Mouse (Mus musculus): ENCODE results near the gene Mpped1. TPM values are rescaled to one million over a fixed set of nuclear protein-coding genes. Genes with fewer than 3 reads are reported as not detected.

Mpped1 gene
- polyA plus RNA-seq, 2 experiments = 0.02 TPM; not detected in 1

- Histone ChIP-seq H3K4me3 (ENCODE audit: insufficient read depth in 1 of 2, low read depth in 2 of 2, low read length in 2 of 2) (no peak overlapping the region), H3K36me3 (replicated peaks; ENCODE audit: control insufficient read depth, insufficient read depth, low read depth) (no peaks in the 10 kb centered on the region), H3K27me3 (ENCODE audit: control insufficient read depth, insufficient read depth, low read length) (peaks cover 18% of the 10 kb centered on the region), H3K9ac (replicated peaks) (no peak overlapping the region), H3K9me3 (ENCODE audit: control insufficient read depth, low read length) (no peaks in the 10 kb centered on the region), H3K27ac (no peak overlapping the region), H3K4me1 (replicated peaks; ENCODE audit: control insufficient read depth in 2 of 2, insufficient read depth in 2 of 2, low read length in 1 of 2) (no peaks in the 10 kb centered on the region), H3K4me2 (ENCODE audit: low read depth) (no peak overlapping the region)
- no peak for ATAC-seq (ENCODE audit: insufficient read depth)
- DNase-seq (ENCODE audit: low read depth in 3 of 3, low spot score in 3 of 3) = no peak
- WGBS (ENCODE audit: insufficient replicate concordance) = 53% methylated on average over 9 of the region's 9 CpGs
- TF ChIP-seq EP300 (IDR thresholded peaks at IDR 0.05; ENCODE audit: low read depth) (no peak), CTCF (IDR thresholded peaks at IDR 0.05; ENCODE audit: low read depth) (no peak)
Measured at GRCm38 (mm10) chr15:83784772-83785171, 5.5 kb downstream of the Mpped1 start.

GRCm38 (mm10) chr15:83789046-83789445 is 9.8 kb downstream of the Mpped1 start:
- no peak for ATAC-seq (ENCODE audit: insufficient read depth)
- TF ChIP-seq CTCF (IDR thresholded peaks at IDR 0.05; ENCODE audit: low read depth) (no peak), EP300 (IDR thresholded peaks at IDR 0.05; ENCODE audit: low read depth) (no peak)
- 64% methylated on average over 9 of the region's 9 CpGs for WGBS (ENCODE audit: insufficient replicate concordance)
- H3K4me2 ChIP-seq (ENCODE audit: low read depth) = no peak overlapping the region
- H3K4me3 ChIP-seq (ENCODE audit: insufficient read depth in 1 of 2, low read depth in 2 of 2, low read length in 2 of 2) = no peak overlapping the region
- no peak for DNase-seq (ENCODE audit: low read depth in 3 of 3, low spot score in 3 of 3)
- H3K4me1 ChIP-seq (replicated peaks; ENCODE audit: control insufficient read depth in 2 of 2, insufficient read depth in 2 of 2, low read length in 1 of 2) = no peaks in the 10 kb centered on the region
- no peak overlapping the region for H3K27ac ChIP-seq
- H3K27me3 ChIP-seq (ENCODE audit: control insufficient read depth, insufficient read depth, low read length) = no peaks in the 10 kb centered on the region
- no peaks in the 10 kb centered on the region for H3K9me3 ChIP-seq (ENCODE audit: control insufficient read depth, low read length)
- H3K36me3 ChIP-seq (replicated peaks; ENCODE audit: control insufficient read depth, insufficient read depth, low read depth) = no peaks in the 10 kb centered on the region
- no peak overlapping the region for H3K9ac ChIP-seq (replicated peaks)

- Histone ChIP-seq H3K9ac (replicated peaks) (no peak overlapping the region), H3K9me3 (ENCODE audit: control insufficient read depth, low read length) (no peaks in the 10 kb centered on the region), H3K4me2 (ENCODE audit: low read depth) (no peak overlapping the region), H3K27ac (no peak overlapping the region), H3K4me3 (ENCODE audit: insufficient read depth in 1 of 2, low read depth in 2 of 2, low read length in 2 of 2) (no peak overlapping the region), H3K4me1 (replicated peaks; ENCODE audit: control insufficient read depth in 2 of 2, insufficient read depth in 2 of 2, low read length in 1 of 2) (no peaks in the 10 kb centered on the region), H3K36me3 (replicated peaks; ENCODE audit: control insufficient read depth, insufficient read depth, low read depth) (no peaks in the 10 kb centered on the region), H3K27me3 (ENCODE audit: control insufficient read depth, insufficient read depth, low read length) (no peaks in the 10 kb centered on the region)
- WGBS (ENCODE audit: insufficient replicate concordance) = 48% methylated on average over 7 of the region's 7 CpGs
- DNase-seq (ENCODE audit: low read depth in 3 of 3, low spot score in 3 of 3) (no peak), ATAC-seq (ENCODE audit: insufficient read depth) (no peak)
- TF ChIP-seq CTCF (IDR thresholded peaks at IDR 0.05; ENCODE audit: low read depth) = no peak
Measured at GRCm38 (mm10) chr15:83796924-83797323, 17.7 kb downstream of the Mpped1 start.

GRCm38 (mm10) chr15:83798964-83799363 is 19.7 kb downstream of the Mpped1 start:
- H3K4me3 ChIP-seq (ENCODE audit: insufficient read depth in 1 of 2, low read depth in 2 of 2, low read length in 2 of 2) = no peak overlapping the region
- 71% methylated on average over 11 of the region's 11 CpGs for WGBS (ENCODE audit: insufficient replicate concordance)
- no peak for DNase-seq (ENCODE audit: low read depth in 3 of 3, low spot score in 3 of 3)
- no peaks in the 10 kb centered on the region for H3K4me1 ChIP-seq (replicated peaks; ENCODE audit: control insufficient read depth in 2 of 2, insufficient read depth in 2 of 2, low read length in 1 of 2)
- H3K9ac ChIP-seq (replicated peaks) = no peak overlapping the region
- TF ChIP-seq EP300 (IDR thresholded peaks at IDR 0.05; ENCODE audit: low read depth) (no peak), CTCF (IDR thresholded peaks at IDR 0.05; ENCODE audit: low read depth) (no peak)
- no peak overlapping the region for H3K4me2 ChIP-seq (ENCODE audit: low read depth)
- H3K36me3 ChIP-seq (replicated peaks; ENCODE audit: control insufficient read depth, insufficient read depth, low read depth) = no peaks in the 10 kb centered on the region
- no peaks in the 10 kb centered on the region for H3K9me3 ChIP-seq (ENCODE audit: control insufficient read depth, low read length)
- no peak overlapping the region for H3K27ac ChIP-seq
- ATAC-seq (ENCODE audit: insufficient read depth) = no peak
- H3K27me3 ChIP-seq (ENCODE audit: control insufficient read depth, insufficient read depth, low read length) = no peaks in the 10 kb centered on the region

GRCm38 (mm10) chr15:83801011-83801410 is 21.7 kb downstream of the Mpped1 start:
- Histone ChIP-seq H3K27ac (no peak overlapping the region), H3K36me3 (replicated peaks; ENCODE audit: control insufficient read depth, insufficient read depth, low read depth) (no peaks in the 10 kb centered on the region), H3K4me2 (ENCODE audit: low read depth) (no peak overlapping the region), H3K9me3 (ENCODE audit: control insufficient read depth, low read length) (no peaks in the 10 kb centered on the region), H3K4me1 (replicated peaks; ENCODE audit: control insufficient read depth in 2 of 2, insufficient read depth in 2 of 2, low read length in 1 of 2) (no peaks in the 10 kb centered on the region), H3K27me3 (ENCODE audit: control insufficient read depth, insufficient read depth, low read length) (no peaks in the 10 kb centered on the region), H3K4me3 (ENCODE audit: insufficient read depth in 1 of 2, low read depth in 2 of 2, low read length in 2 of 2) (no peak overlapping the region), H3K9ac (replicated peaks) (no peak overlapping the region)
- no peak for DNase-seq (ENCODE audit: low read depth in 3 of 3, low spot score in 3 of 3)
- 54% methylated on average over 5 of the region's 5 CpGs for WGBS (ENCODE audit: insufficient replicate concordance)
- TF ChIP-seq CTCF (IDR thresholded peaks at IDR 0.05; ENCODE audit: low read depth) = no peak
- TF ChIP-seq EP300 (IDR thresholded peaks at IDR 0.05; ENCODE audit: low read depth) = no peak
- ATAC-seq (ENCODE audit: insufficient read depth) = no peak

All from liver, embryonic 14.5 days (tissue).